Mouse (Mus musculus) lung, postnatal 25 days (tissue): ENCODE measurements around the gene Esrrg.
A peak's percentile ranks its signal among the peaks of the same experiment; 100 is the strongest.

Experiments
- DNase-seq: peaks from one replicate; pipeline ENCODE4 v3.0.0; 2022; ENCODE audit warnings: low spot score

Gene Esrrg

DNA sequence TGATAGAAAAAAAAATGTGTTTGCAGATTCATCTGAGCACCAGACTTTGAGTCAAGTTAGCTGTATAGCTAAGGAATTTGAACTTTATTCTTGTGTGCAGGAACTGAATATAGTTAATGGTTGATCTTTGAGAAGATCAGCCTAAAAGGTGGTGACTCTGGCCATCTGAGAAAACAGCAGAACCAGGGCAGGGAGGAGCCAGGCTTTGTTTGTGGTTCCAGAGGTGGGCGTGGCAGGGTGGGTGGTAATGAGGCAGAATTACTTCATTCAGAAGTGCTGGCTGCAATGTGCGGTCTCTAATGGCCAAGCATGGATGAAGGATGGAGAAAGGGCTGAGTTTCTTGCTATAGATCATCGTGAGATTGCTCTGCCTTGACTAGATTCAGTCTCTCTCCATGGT, 224.3 kb downstream of the Esrrg start:
- DNase-seq = no peak

- DNase-seq = no peak
Observed at GRCm38 (mm10) chr1:187834576-187834975, 226.0 kb downstream of the Esrrg start.

- DNase-seq = no peak
Observed at GRCm38 (mm10) chr1:187836384-187836783, 227.8 kb downstream of the Esrrg start.

DNA sequence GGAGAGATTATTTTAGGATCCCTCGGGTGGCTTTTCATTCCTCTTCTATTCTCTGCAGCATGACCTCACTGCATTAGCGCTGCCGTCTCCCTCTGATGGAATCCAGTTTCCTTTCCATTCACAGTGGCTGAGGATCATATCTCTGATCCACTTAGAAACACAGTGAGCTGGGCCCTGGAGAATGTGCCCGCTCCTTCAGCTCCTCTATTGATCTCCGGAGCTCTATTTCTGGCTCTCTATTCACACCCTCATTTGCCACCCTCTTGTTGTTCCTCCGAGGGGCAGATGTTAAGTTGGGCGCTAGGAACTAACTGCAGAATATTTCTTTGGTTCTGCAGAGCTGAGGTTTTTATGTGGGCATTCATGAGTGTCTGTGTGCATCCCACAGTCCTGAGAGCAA, 228.3 kb downstream of the Esrrg start:
- no peak for DNase-seq

GRCm38 (mm10) chr1:187841629-187842028, 233.0 kb downstream of the Esrrg start:
- DNase-seq = no peak

DNA sequence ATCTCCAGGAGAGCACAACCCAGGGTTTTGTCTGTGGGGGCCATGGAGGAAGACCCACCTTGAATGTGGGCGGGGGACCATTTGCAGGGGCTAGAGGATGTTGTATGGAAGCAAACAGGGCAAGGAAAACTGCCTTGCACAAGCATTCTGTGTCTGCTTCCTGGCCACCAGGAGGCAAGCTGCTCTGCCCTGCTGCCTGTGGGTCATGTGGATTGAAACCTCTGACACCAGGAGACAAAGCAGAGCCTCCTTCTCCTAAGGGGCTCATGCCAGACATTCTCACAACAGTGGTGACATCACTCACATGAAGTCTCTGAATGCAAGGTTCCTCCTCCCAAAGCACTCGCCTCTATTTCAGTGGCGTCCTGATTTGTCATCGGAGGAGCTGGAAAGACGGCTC, 234.1 kb downstream of the Esrrg start:
- DNase-seq = no peak

DNA sequence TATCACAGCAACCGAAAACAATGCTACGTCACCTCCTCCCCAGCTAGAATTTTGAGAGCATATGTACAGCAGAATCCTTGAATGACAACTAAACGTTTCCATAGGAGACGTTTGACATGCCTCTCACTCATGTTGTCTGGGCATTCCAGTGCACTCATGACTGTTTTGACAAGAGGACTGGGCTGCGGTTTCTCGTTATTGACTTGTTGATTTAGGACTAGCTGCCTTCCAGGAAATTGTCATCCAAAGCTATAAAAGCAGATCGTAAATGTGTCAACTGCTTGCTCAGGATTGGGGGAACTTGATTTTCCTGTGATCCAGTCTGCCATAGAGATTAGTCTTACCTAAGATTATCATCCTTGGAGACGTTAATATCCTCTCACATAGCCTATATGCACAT, 245.6 kb downstream of the Esrrg start:
- DNase-seq = no peak

DNA sequence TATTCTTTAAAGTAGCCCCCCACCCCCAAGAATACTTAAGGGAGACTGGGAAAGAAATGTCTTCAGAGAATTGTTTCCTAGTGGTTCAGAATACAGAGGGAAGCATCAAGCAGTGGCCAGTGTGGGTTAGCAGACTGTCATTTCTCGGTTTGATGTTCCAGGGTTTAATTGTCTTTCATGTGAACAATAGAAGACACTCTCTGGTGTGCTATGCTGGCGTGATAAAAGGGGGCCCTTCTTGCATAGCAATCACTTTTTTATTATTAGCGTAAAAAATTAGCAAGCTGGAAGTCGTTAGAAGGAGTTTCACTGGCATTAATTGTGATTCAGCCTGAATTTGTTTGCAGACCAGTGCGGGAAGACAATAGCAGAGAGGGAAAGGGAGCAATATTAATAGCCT, 253.7 kb downstream of the Esrrg start:
- no peak for DNase-seq

- no peak for DNase-seq
Observed at GRCm38 (mm10) chr1:187868427-187868826, 259.8 kb downstream of the Esrrg start.

DNA sequence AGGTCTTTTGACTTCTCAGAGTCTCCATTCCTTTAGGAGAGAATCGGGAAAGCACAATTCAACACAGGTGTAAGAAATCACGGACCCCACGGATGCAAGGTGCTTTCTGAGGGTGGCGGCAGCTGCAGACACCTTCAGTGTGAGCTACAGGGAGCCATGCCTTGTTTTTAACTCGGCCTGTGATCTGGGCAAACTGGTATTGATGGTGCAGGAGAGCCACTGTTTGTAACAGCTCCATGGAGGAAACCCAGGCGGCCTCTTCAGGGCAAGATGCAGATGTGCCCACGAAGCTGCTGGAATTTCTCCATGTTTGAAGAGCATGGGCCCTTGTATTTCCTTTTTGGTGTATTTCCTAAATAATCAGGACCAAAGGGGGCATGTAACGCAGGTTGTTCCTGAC, 263.6 kb downstream of the Esrrg start:
- DNase-seq = no peak

- no peak for DNase-seq
Observed at GRCm38 (mm10) chr1:187872744-187873143, 264.2 kb downstream of the Esrrg start.

DNA sequence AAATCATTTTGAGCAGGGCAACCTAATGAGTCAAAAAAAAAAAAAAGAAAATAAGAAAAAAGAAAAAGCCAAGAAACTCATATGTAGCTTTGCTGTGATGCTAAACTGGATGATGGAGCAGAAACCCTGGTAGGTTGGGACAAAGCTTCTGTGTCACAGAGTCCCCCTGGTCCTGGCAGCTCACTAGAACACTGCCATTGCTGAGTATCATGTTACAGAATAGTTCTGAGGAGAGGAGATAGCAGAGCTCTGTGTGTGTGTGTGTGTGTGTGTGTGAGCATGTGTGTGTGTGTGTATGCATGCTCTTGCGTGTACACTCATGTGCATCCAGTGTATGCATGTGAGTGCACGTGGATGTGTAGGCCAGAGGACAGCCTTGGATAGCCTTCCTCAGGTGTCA, 265.2 kb downstream of the Esrrg start:
- no peak for DNase-seq

GRCm38 (mm10) chr1:187887270-187887669, 278.7 kb downstream of the Esrrg start:
- no peak for DNase-seq

GRCm38 (mm10) chr1:187888142-187888541, 279.6 kb downstream of the Esrrg start:
- DNase-seq = no peak

GRCm38 (mm10) chr1:187889096-187889495, 280.5 kb downstream of the Esrrg start:
- DNase-seq = no peak

GRCm38 (mm10) chr1:187891262-187891661, 282.7 kb downstream of the Esrrg start:
- no peak for DNase-seq

DNA sequence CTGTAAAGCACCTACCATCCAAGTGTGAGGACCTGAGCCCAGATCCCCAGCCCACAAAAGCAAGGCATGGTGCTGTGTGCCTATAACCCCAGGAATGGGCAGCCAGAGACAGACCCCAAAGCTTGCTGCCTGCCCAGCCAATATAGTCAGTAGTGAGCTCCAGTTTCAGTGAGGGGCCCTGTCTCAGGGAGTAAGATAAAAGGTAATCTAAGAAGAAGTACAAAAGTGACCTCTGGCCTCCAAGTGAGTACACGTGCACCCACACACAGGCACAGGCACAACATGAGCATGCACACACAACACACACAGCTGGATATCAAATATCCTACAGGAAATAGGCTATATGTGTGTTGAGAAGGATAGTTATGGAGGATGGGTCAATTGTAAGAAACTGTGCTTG, 286.9 kb downstream of the Esrrg start:
- no peak for DNase-seq

- no peak for DNase-seq
Observed at GRCm38 (mm10) chr1:187896291-187896690, 287.7 kb downstream of the Esrrg start.

- DNase-seq = no peak
Observed at GRCm38 (mm10) chr1:187896910-187897309, 288.3 kb downstream of the Esrrg start.

GRCm38 (mm10) chr1:187899541-187899940, 290.9 kb downstream of the Esrrg start:
- DNase-seq = peak; percentile 29

- peak; percentile 18 for DNase-seq
Observed at GRCm38 (mm10) chr1:187900756-187901155, 292.2 kb downstream of the Esrrg start.

DNA sequence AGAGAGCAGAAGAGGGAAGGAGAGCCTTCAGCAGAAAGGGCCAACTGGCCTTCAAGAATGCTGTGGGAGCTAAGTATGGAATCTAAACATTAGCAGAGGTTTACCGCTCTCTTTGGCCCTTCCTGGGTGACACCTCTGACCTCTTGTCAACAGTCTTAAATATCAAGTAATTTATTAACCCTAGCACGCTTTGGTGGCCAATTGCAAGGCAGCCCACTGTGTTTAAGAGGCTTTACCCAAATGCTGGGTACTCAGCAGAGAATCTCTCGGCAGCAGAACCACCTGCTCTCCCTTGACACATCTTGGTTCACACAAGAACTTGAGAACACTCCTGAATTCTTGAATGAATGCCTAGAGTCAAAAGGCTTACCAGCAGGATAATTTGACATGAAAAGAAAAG, 293.6 kb downstream of the Esrrg start:
- no peak for DNase-seq

DNA sequence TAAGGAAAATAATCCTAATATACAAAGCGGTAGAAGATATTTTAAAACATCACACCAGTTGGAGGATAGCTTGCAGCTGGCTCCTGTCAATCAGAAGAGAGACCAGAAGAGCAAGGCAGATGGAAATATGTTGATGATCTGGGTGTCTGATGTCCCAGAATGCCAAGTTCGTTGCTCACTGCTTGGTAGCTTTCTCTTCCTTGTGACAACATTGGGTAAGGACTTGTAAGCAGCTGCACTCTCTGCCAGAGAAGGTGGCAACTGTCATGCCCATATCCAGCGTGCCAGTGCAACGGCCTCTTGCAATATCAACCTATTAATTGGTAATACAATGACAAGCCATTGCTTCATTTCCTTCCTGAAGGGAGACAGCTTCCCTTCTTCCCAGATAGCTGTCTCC, 296.1 kb downstream of the Esrrg start:
- no peak for DNase-seq

DNA sequence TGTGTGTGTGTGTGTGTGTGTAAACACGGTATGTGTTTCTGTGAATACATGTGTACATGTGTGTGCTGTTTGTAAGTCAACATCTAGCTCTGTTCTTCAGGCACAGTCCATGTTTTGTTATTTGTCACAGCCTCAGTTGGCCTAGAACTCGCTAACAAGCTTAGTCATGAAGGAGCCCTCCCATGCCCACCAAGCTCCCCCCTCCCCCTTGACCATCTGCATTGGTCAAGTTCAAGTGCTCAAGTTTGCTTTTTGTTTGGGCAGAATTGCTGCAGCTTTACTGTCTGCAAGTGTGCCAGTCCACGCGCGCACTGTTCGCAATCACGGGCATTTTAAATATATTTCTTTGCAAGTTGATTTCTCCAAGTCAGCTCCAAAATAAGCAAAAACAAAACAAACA, 298.8 kb downstream of the Esrrg start:
- no peak for DNase-seq

DNA sequence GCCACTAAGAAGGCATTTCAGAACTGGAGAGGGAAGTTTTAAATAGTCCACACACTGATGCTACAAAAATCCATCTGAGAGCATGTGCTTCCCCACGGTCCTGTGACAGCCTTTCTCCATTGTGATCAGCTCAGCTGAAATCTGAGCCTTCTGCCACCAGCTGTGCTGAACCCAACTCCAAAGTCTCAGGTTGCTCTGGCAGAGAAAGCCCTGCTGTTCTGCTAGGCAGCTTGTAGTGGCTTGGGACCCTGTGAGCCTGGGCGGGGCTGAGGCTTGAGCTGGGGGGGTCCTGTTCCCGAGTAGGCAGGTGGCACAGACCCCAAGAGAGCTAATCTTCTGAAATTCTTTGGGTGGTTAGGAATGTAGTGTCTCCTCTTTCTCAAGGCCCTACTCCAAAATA, 299.3 kb downstream of the Esrrg start:
- DNase-seq = no peak
